Mouse (Mus musculus) liver, embryonic 14.5 days (tissue): ENCODE measurements around the gene Scube2.

Source experiments
- CTCF ChIP-seq: IDR thresholded peaks from 2 replicates; pipeline ENCODE4 v1.5.1; 2016; ENCODE audit warnings: antibody characterized with exemption, low read depth, control low read depth
- EP300 ChIP-seq: IDR thresholded peaks from 2 replicates; pipeline ENCODE4 v1.6.1; 2016; ENCODE audit warnings: antibody characterized with exemption, low read depth

DNA sequence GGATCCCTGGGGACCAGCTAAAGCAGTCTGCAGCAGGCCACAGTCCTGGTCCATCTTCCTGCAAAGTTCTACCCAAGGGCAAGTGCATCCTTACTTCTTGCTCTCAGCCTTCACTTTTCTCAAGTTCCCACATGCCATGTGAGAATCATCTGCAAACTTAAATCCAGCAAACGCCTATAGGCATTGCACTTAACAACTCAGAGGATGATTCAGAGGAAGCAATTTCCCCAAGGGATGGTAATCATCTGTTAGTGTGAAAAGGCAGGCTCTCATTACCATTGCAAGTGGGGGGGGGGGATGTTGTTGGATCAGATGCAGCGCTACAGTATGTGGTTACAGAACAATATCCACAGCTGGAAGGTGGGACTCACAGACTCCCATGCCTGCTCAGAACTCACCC lies 70.9 kb downstream of the Scube2 start:
- TF ChIP-seq CTCF (no peak), EP300 (no peak)
